Mouse (Mus musculus): Measurements from ENCODE around the gene Gm5728.
"Not testable (repeated sequence)": the region's sequence is repeated elsewhere in the genome, so short reads cannot be mapped to it uniquely, and the experiment has no call there.

Gene Gm5728

DNA sequence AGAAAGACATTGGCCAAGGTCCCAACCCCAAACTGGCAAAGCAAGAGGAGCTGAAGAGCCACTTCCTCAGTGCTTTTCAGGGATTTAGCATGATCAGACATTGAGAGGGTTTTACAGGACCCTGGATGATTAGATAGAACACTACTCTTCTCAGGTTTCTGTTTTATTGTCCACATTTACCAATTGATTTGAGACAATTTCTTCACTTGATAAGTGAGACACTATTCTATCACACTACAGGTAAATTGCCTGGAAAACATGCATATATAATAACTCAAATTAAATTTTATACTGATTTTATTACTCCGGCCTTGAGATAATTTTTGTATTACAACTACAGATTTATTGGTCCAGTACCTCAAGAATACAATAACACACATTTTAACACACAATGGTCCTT, at the start of gene Gm5728:
Gene Gm5728, minus strand, starts transcription at position 101 of the 400 bp plus-strand sequence.
- DNase-seq (ENCODE audit: low spot score) = not testable (repeated sequence)

DNA sequence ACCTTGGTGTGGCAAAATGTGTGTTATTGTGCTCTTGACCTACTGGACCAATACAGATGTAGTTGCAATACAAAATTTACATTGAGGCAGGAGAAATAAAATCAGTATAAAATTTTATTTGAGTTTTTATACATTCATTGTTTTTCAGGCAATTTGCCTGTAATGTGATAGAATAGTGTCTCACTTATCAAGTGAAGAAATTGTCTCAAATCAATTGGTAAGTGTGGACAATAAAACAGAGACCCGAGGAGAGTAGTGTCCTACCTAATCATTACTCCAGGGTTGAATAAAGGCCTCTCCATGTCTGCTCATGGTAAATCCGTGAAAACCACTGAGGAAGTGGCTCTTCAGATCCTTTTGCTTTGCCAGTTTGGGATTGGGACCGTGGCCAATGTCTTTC, 42.4 kb upstream of the Gm5728 start, which contains the start of gene Vmn1r100:
Gene Vmn1r100, plus strand, starts transcription at position 301 of the 400 bp plus-strand sequence.
- DNase-seq (ENCODE audit: low spot score) = not testable (repeated sequence)

DNA sequence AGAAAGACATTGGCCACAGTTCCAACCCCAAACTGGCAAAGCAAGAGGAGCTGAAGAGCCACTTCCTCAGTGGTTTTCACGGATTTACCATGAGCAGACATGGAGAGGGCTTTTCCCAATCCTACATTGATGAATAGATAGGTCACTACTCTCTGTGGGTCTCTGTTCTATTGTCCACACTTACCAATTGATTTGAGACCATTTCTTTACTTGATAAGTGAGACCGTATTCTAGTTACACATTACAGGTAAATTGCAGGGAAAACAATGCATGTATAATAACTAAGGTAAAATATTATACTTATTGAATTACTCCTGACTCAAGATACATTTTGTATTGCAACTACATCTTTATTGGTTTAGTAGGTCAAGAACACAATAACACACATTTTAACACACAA, 41.2 kb downstream of the Gm5728 start, which contains the start of gene Gm4133:
Gene Gm4133, minus strand, starts transcription at position 101 of the 400 bp plus-strand sequence.
- DNase-seq (ENCODE audit: low spot score) = not testable (repeated sequence)

Data from layer of hippocampus, adult 9-10 months (tissue).